Mouse (Mus musculus): ENCODE data around the gene Sf3b4. TPM values are rescaled to one million over a fixed set of nuclear protein-coding genes. Genes with fewer than 3 reads are reported as not detected.

The Sf3b4 gene
- 55.2 and 66.1 TPM in 2 replicates for polyA plus RNA-seq (2012; rRNA removed)

GRCm38 (mm10) chr3:96172197-96173178 is at the start of gene Sf3b4:
TSS of gene Sf3b4 (plus strand) at chr3:96172332.

DNA sequence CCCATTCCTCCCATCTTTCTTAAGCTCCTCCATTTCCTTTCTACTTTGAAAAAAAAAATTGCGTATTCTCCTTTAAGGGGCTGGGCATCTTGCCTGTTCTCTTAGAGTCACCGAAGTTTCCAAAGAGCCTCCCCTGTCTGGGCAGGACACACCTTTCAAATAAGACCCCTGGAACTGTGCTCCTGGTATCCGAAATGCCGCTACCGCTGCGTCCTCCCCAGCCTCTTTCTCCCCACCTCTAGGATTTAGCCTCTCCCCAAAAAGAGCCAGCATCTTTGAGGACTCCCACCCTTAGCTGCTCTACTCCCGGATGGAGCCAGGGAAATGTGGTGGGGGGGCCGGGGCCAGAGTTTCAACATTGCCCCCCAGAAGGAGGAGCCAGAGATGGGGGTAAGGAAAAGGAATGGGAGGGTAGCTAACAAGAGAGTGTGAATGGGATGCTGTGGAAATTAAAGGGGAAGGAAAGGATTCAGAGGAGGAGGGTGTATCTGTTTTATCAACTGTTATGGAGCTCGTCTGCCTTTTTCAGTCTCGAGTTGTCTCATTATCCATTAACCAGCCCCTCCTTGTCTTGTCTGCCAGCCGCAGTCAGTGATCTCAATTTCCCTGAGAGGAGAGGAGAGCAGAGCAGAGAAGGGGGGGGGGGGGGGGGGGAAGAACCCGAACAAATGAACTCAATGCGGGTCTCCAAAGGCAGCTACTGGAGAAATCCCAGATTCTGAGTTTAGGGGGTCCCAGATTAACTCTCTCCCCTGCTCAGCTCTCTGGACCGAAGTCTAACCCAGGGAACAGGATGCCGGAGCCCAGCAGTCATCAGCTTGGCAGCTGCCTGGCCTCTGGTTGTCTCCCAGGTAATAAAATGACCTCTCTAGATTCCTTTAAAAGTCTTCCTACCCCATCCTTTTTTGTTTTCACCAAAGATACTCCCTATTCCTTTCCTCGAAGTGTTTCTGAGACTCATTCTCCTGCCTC is 10.0 kb upstream of the Sf3b4 start, which contains the start of gene Mtmr11:
TSS of gene Mtmr11 (plus strand) at position 136 of the 972 bp plus-strand sequence.

GRCm38 (mm10) chr3:96180727-96181477 is 8.8 kb downstream of the Sf3b4 start, which contains the start of gene Sv2a:
TSS of gene Sv2a (plus strand) at chr3:96181151.

GRCm38 (mm10) chr3:96219661-96220130 is 47.6 kb downstream of the Sf3b4 start, which contains the start of the genes Bola1 and Hist2h2ab:
TSS of gene Bola1 (minus strand) at chr3:96219709.
TSS of gene Hist2h2ab (plus strand) at chr3:96219865.

DNA sequence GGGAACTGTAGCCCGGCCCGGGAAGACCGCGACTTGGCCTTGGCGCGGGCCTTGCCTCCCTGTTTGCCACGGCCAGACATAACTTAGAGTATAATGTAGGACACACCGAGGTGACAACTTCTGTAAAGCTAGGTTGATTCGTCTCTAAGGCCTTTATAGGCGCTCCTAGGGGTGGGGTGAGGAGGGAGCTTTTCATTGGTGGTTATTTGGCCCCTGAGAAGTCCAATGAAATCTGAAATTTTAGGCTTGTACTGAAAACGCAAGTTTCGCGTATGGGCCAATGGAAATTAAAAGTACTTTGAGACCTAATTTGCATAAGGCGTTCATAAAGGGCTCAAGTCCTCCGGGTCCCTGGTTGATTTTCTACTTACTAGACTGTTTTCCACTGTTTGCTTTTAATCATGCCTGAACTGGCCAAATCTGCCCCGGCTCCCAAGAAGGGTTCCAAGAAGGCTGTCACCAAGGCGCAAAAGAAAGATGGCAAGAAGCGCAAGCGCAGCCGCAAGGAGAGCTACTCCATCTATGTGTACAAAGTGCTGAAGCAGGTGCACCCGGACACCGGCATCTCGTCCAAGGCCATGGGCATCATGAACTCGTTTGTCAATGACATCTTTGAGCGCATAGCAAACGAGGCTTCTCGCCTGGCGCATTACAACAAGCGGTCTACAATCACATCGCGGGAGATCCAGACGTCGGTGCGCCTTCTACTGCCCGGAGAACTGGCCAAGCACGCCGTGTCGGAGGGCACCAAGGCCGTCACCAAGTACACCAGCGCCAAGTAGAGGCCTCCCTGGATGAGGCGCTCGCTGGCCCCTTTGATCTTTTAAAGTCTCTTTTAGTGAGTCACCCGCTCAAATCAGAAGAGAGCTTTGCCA is 48.9 kb downstream of the Sf3b4 start, which contains the start of the genes Hist2h2ac and Hist2h2be:
TSS of gene Hist2h2ac (minus strand) at position 116 of the 875 bp plus-strand sequence.
TSS of gene Hist2h2be (plus strand) at position 355 of the 875 bp plus-strand sequence.

Other genes with a start within 250 kb of the Sf3b4 start
- 1.9 and 2.2 TPM in 2 replicates for gene Anp32e, start 243.1 kb upstream of the Sf3b4 start, polyA plus RNA-seq (2012; rRNA removed)
- 21.5 and 24.7 TPM in 2 replicates for gene Plekho1, start 176.3 kb upstream of the Sf3b4 start, polyA plus RNA-seq (2012; rRNA removed)
- 1.4 and 1.6 TPM in 2 replicates for gene Vps45, start 113.9 kb upstream of the Sf3b4 start, polyA plus RNA-seq (2012; rRNA removed)
- gene Otud7b, start 67.8 kb upstream of the Sf3b4 start, polyA plus RNA-seq (2012; rRNA removed) = 6.0 and 7.2 TPM in 2 replicates
- 4.0 and 4.3 TPM in 2 replicates for gene Mtmr11, start 10.3 kb upstream of the Sf3b4 start, polyA plus RNA-seq (2012; rRNA removed)
- 0.65 and 0.73 TPM in 2 replicates for gene Sv2a, start 8.8 kb downstream of the Sf3b4 start, polyA plus RNA-seq (2012; rRNA removed)
- gene Bola1, start 47.4 kb downstream of the Sf3b4 start, polyA plus RNA-seq (2012; rRNA removed) = 30.5 and 48.9 TPM in 2 replicates
- 3.7 TPM in 1 of 2 replicates, not detected in the other for gene Hist2h2ab, start 47.5 kb downstream of the Sf3b4 start, polyA plus RNA-seq (2012; rRNA removed)
- gene Hist2h2ac, start 48.5 kb downstream of the Sf3b4 start, polyA plus RNA-seq (2012; rRNA removed) = 3.6 and 7.2 TPM in 2 replicates
- 0.98 and 1.5 TPM in 2 replicates for gene Hist2h2be, start 48.8 kb downstream of the Sf3b4 start, polyA plus RNA-seq (2012; rRNA removed)
- 39.6 and 62.7 TPM in 2 replicates for gene Hist2h3c2, start 66.8 kb downstream of the Sf3b4 start, polyA plus RNA-seq (2012; rRNA removed)
- 125 and 141 TPM in 2 replicates for gene Hist2h2aa2, start 67.9 kb downstream of the Sf3b4 start, polyA plus RNA-seq (2012; rRNA removed)
- 236 and 409 TPM in 2 replicates for gene Hist2h2aa1, start 73.2 kb downstream of the Sf3b4 start, polyA plus RNA-seq (2012; rRNA removed)
- gene Hist2h3c1, start 74.4 kb downstream of the Sf3b4 start, polyA plus RNA-seq (2012; rRNA removed) = not detected in 2 replicates
- gene Hist2h4, start 91.0 kb downstream of the Sf3b4 start, polyA plus RNA-seq (2012; rRNA removed) = 1.9 and 2.1 TPM in 2 replicates
- 34.2 and 45.6 TPM in 2 replicates for gene Hist2h3b, start 96.3 kb downstream of the Sf3b4 start, polyA plus RNA-seq (2012; rRNA removed)
- gene Hist2h2bb, start 97.4 kb downstream of the Sf3b4 start, polyA plus RNA-seq (2012; rRNA removed) = 0.85 and 1.3 TPM in 2 replicates
- 0.29 and 0.46 TPM in 2 replicates for gene Fcgr1, start 121.6 kb downstream of the Sf3b4 start, polyA plus RNA-seq (2012; rRNA removed)